Mouse (Mus musculus) thymus, postnatal 10 days (tissue): Measurements from ENCODE around the gene Slfnl1.

Source experiments
- DNase-seq, 2 experiments: peaks; one replicate each; pipeline ENCODE4 v3.0.0; 2021; ENCODE audit warnings: low spot score in 2 of 2

The Slfnl1 gene

DNA sequence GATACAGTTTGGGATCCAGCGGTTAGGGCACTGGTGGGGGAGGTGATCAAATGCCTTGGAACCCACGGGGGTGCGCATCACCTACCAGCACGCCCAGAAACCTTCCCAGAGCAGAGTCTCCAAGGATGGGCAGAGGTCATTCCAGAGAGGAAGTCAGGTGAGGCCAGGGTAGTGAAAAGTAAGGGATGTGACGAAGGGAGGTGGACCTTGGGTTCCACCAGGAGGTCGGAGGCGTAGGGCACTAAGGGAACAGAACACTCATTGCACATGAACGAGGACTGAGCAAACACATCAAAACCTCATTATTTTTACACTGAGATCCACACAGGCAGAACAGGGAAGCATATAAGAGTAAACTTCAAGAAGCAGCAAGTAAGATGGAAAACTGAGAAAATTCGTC lies 49.7 kb downstream of the Slfnl1 start:
- DNase-seq, result no peak
